Mouse (Mus musculus) kidney, adult 11 months (tissue): ENCODE results near the gene Sox13.

Source experiments
- DNase-seq: peaks from one replicate; pipeline ENCODE4 v3.0.0; 2022

The Sox13 gene

GRCm38 (mm10) chr1:133397483-133398237, 26.5 kb downstream of the Sox13 start:
- no peak for DNase-seq

- DNase-seq: no peak
Measured at GRCm38 (mm10) chr1:133397094-133397482, 27.1 kb downstream of the Sox13 start.

GRCm38 (mm10) chr1:133396693-133397092, 27.5 kb downstream of the Sox13 start:
- DNase-seq: no peak

GRCm38 (mm10) chr1:133394702-133395101, 29.5 kb downstream of the Sox13 start:
- DNase-seq: no peak

- DNase-seq: no peak
Measured at GRCm38 (mm10) chr1:133387539-133388268, 36.5 kb downstream of the Sox13 start.

GRCm38 (mm10) chr1:133386209-133386608, 38.0 kb downstream of the Sox13 start:
- DNase-seq: no peak

GRCm38 (mm10) chr1:133385506-133385905, 38.7 kb downstream of the Sox13 start:
- DNase-seq: peak; percentile 77

- DNase-seq: no peak
Measured at GRCm38 (mm10) chr1:133383157-133383783, 40.9 kb downstream of the Sox13 start.

GRCm38 (mm10) chr1:133382552-133383155, 41.5 kb downstream of the Sox13 start:
- DNase-seq: no peak

GRCm38 (mm10) chr1:133382008-133382407, 42.2 kb downstream of the Sox13 start:
- DNase-seq: peak; percentile 33

GRCm38 (mm10) chr1:133380347-133381065, 43.7 kb downstream of the Sox13 start:
- peak; percentile 85 for DNase-seq

- no peak for DNase-seq
Measured at GRCm38 (mm10) chr1:133379986-133380320, 44.2 kb downstream of the Sox13 start.

GRCm38 (mm10) chr1:133379254-133379985, 44.8 kb downstream of the Sox13 start:
- DNase-seq: peak; percentile 52

GRCm38 (mm10) chr1:133377547-133377946, 46.6 kb downstream of the Sox13 start:
- DNase-seq: peak; percentile 50

- DNase-seq: peak; percentile 95
Measured at GRCm38 (mm10) chr1:133375696-133376346, 48.4 kb downstream of the Sox13 start.

GRCm38 (mm10) chr1:133372113-133372512, 52.1 kb downstream of the Sox13 start:
- DNase-seq: peak; percentile 37

GRCm38 (mm10) chr1:133371431-133371830, 52.7 kb downstream of the Sox13 start:
- DNase-seq: no peak

- no peak for DNase-seq
Measured at GRCm38 (mm10) chr1:133370352-133370751, 53.8 kb downstream of the Sox13 start.

- DNase-seq: no peak
Measured at GRCm38 (mm10) chr1:133368644-133369043, 55.5 kb downstream of the Sox13 start.

GRCm38 (mm10) chr1:133367606-133368488, 56.3 kb downstream of the Sox13 start:
- DNase-seq: no peak
